Mouse (Mus musculus): ENCODE results near the gene Ano8.

Ano8 gene

GRCm38 (mm10) chr8:71498816-71499690 lies 13.3 kb upstream of the Ano8 start:
- WGBS = 54% methylated on average over 16 of the region's 16 CpGs

DNA sequence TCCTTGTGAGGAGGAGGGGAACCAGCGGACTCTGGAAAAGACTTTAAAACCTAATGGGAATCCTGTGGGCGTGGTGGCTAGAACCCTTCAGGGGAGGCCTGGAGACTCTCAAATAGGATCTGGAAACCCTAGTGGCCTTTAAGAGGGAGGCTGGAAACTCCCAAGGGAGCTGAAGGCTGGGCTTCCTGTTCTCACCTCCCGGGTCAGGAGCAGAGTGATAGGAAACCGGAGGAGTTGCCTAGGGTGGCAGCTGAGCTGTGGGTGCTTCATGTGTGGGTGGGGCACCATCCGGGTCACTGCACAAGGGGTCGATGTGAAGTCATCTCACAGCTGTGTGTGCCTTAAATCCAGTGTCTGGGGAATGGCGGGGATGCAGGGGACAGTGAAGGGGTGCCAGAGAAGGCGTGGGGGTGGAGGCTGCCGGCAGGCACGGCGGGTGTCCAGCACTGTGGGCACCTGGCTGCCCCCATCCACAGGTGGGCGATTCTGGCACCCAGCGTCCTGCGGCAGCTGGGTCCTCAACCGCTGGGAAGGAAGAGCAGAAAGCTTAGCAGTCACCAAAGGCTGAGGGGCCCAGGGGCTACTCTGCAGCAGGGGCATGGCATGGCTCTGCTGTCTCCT lies 12.2 kb upstream of the Ano8 start:
- 35% methylated on average over 15 of the region's 15 CpGs for WGBS

DNA sequence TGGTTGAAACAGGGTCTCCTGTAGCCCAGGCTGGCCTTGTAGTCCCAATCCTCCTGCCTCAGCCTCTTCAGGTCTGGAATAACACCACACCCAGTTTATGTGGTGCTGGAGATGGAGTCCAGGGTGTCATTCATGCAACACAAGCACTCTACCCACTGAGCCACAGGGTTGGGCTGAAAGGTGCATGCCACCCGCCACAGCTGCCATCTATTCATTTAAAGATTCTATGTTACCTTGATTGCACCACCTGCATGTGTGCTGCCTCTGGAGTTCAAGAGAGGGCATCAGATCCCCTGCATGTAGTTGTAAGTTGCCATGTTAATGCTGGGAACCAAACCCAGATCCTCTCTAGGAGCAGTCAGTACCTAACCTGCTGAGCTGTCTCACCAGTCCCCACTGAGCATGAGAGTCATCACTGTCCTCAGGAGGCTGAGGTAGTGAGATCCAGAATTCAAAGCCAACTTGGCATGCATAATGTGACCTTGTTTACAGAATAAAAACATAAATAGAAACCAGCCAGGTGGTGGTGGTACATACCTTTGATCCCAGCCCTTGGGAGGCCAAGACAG lies 11.4 kb upstream of the Ano8 start:
- WGBS = 96% methylated on average over 1 of the region's 1 CpGs

- 42% methylated on average over 11 of the region's 11 CpGs for WGBS
Measured at GRCm38 (mm10) chr8:71496481-71496880, 10.7 kb upstream of the Ano8 start.

DNA sequence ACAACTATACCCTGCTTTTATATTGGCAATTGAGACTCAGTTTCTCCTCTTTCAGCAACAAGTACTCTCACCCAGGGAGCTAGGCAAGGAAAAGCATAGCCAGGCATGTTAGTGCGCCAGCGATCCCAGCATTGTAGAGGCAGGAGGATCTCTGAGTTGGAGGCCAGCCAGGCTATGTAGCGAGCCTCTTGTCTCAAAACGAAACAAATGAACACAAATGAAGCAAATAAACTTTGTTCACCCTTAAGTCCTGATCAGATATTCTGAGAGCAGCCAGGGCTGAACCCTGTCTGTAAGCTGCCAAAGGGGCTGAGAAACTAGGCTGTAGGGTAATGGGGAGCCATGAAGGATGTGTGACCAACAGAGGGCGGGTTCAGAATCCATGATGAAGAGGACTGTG lies 10.0 kb upstream of the Ano8 start:
- 83% methylated on average over 5 of the region's 5 CpGs for WGBS

DNA sequence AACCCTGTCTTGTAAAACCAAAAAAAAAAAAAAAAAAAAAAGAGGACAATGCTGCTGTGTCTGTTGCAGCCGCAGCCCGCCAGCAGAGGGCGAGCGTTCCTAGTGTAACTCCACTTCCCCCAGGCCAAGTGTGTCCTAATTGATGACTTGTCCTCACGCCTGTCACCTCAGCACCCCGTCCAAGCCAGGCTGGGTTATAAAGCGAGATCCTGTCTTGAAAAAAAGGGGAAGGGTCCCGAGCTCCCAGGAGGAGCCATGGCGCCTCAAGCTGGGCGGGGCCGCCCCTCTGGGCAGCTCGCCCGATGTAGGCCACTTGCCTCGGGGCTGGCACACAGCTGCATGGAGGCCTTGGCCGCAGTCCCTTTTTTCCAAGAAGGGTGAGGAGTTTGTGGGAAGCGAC lies 9.3 kb upstream of the Ano8 start:
- WGBS = 10% methylated on average over 16 of the region's 16 CpGs

DNA sequence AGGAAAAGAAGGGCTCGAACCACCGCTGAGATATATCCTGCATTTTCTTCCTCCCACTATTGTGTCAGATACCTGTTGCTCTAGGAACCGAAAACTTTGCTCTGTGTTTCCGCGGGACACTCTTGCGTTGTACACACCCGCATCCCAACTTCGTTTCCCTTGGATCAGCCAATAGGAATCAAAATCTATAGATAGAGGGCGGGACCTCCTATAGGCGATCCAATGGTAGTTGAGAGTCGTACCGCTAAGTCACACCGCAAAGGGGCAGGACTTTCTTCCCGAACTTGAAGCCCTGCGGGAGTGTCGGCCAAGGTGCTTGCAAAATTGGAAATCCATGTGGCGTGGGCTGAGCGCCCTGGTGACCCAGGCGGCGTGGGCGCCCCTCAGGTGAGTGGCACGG lies 2.7 kb upstream of the Ano8 start:
- WGBS = 1% methylated on average over 22 of the region's 22 CpGs

DNA sequence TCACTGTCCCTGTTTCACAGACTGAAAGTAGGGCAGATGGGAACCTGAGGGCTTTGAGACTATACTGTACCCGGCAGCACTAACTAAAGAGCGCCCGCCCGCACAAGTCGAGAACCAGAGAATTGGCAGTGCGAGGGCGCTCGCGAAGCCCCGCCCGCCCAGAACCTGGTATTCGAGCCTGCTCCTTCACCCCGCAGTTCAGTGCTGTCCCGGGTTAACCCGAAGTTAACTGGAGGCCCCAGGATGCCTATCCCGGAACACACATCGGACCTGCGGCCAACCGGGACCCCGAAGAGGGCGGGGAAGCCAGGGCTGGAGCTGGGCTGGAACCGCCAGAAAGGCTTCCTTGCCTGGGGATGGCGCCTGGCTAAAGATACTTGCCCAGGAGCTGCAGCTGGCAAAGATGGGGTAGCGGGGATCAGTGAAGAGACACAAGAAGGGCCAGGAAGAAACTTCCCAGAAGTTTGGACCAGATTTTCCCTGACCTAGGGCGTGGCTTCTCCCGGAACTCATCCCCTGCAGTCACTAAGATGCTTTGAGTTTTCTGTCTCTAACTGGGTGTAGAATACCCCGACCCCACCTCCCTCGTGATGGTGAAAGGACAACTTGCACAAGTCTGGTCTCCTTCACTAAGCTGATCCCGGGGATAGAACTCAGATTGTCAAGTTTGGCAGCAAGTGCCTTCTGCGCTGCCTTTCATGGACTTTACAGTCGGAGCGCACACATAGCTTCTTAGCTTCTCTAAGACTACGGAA lies 2.1 kb upstream of the Ano8 start, which contains the start of gene Gtpbp3:
Gene Gtpbp3 (plus strand): TSS at position 413 of the 755 bp plus-strand sequence.
- WGBS = under 1% methylated on average over 33 of the region's 33 CpGs

DNA sequence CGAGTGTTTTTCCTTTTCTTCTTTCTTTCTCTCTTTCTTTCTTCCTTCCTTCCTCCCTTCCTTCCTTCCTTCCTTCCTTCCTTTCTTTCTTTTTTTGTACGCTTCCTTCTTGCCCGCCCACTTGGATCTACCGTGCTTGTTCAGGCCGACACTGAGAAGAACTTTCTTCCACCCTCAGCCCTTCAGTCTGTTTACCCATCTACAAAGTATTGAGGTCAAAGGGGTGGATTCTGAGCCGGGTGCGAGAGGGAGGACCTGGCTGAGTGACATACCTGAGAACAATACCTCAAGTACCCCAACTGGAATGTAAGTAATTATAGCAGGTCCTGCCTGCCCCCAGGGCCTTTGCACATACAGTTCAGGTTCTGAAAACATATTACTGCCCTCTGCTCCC lies 370 bp upstream of the Ano8 start:
- 3% methylated on average over 7 of the region's 7 CpGs for WGBS

GRCm38 (mm10) chr8:71484736-71485135 lies 1.0 kb downstream of the Ano8 start:
- 93% methylated on average over 19 of the region's 19 CpGs for WGBS

DNA sequence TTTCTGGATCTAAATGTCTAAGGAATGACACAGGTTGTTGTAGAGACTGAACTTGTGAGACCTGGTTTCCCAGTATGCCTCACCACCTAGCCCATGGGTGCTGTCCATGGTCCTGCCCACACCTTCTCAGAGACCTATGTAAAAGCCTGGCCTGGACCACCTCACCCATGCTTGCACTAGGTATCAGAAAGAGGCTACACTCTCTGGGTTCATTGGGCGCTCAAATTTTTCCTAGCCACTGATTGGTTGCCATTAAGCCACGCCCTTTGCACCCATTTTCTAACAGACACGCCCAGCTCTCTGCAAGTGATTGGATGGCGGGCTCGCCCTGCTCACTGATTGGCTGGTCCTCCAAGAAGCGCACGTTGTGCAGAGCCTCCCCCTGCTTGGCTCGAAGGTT lies 1.8 kb downstream of the Ano8 start:
- whole genome bisulfite sequencing = 63% methylated on average over 8 of the region's 8 CpGs

GRCm38 (mm10) chr8:71478943-71479342 lies 6.8 kb downstream of the Ano8 start:
- 95% methylated on average over 11 of the region's 11 CpGs for WGBS

DNA sequence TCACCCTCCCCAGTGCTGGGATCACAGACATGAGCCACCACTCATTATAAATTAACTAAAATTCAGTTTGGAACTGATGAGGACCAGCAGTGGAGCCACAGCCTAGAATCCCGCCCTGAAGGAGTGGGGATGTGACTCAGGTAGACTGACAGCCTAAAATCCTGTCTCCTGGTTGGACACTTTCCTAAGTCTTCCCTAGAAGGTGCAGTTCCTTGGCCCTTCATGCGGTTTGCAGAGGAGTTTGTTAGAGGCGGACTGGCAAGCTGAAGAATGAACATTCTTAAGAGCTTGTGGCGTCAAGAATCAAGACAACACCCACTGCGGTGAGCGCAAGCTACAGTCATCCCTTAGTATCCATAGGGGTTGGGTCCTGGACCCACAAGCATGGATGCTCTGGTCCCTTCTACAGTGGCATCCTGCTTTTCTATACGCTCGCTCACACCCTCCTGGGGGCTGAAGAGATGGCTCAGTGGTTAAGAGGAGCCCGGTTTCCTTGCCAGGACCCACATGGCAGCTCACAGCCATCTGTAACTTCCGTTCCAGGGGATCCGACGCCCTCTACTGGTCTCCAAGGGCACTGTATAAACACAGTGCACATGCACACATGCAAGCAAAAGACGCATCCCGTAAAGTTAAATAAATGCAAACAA lies 8.4 kb downstream of the Ano8 start:
- WGBS = 45% methylated on average over 14 of the region's 14 CpGs

- under 1% methylated on average over 104 of the region's 121 CpGs for WGBS
Measured at GRCm38 (mm10) chr8:71476099-71476940, 9.4 kb downstream of the Ano8 start.

- 21% methylated on average over 4 of the region's 4 CpGs for WGBS
Measured at GRCm38 (mm10) chr8:71475702-71476075, 10.1 kb downstream of the Ano8 start.

DNA sequence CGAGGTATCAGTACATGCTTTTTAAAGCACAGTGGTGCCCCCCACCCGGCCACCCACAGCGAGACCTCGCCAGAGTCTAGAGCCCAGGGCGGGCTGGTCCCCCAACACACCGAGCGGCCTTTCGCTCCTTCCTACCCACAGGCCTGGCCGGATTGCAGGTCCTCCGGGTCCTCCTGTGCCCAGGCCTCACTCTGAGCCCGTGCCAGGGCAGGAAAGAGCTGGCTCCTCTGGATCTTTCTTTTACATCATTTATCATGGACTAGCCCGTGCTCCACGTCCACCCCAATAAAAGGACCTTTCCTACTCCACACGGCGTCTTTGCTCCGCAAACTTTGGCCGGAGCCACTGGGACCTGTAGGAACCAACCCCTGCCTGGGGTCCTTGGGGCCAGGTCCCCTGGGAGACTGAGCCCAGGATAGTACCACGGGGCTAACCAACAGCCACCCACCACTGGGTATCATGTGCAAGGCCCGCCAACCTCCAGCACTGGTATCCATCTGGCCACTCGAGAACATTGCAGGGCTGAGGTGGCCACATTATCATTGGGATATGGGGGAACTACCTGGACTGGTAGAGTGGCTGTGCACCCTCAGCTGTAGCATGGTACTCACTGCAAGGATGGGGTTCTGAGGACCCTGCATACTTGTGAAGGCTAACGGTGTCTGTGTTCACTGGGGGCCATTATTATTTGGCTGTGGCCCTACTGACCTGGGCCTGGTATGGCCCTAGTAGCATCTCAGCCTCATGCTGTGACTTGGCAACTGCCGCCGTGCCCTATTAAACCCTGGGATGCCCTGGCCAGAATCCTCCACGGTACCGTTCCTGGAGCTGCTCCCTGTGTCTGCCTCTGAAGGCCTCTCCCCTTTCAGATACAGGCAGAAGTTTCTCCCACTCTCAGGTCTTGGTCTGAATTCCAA lies 10.7 kb downstream of the Ano8 start:
- 81% methylated on average over 25 of the region's 25 CpGs for WGBS

- 91% methylated on average over 18 of the region's 18 CpGs for whole genome bisulfite sequencing
Measured at GRCm38 (mm10) chr8:71474344-71474743, 11.4 kb downstream of the Ano8 start.

GRCm38 (mm10) chr8:71472601-71473386 lies 13.0 kb downstream of the Ano8 start:
- 79% methylated on average over 8 of the region's 8 CpGs for WGBS

GRCm38 (mm10) chr8:71471861-71472260 lies 13.9 kb downstream of the Ano8 start:
- WGBS = 95% methylated on average over 17 of the region's 17 CpGs

Measured in cerebral cortex, adult 2 months (tissue).